ENCODE assay signal across 8 mouse cellular contexts in the genomic region with DNA sequence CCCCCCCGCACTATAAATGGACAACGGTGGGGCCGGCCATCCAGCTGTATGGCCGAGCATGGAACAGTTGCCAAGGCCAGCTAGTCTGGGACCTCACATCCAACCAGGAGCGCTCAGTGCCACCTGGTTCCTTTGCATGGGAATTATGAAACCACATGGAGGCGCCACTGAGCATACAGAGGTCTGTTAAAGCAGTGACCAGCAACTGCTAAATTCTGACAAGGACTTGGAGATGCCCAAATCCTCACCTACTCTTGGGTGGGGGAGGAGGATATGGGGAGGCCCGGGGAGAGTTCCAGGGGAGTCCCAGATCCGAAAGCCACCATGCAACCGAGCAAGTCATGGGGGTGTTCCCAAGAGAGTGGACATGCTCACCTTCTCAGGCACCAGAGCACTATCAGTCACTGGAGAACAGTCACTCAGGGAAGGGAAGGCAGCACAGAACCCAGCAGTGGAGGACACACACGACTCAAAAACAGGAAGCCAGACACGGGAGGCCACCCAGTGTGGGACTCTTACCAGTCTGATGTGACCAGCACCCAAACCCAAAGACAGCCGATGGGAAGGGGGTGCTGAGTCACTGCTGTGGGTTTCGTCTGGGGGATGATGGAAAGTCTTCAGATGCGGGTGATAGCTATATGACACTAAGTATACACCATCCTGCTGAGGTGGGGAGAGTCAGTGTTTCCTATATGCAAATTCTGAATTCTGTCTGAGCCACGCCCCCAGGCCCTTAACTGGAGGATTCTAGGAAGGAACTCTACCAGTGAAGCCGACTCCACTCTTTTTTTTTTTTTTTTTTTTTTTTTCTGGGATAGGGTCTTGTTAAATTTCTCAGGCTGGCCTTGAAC.
DNase-seq lines count a peak whose midpoint lies in the region; ATAC-seq lines count a peak whose summit lies in the region.

No protein-coding gene starts in this region.

- 74% methylated on average over 16 of the region's 16 CpGs for WGBS in embryonic facial prominence, embryonic 10.5 days

- intact Hi-C loops in left cerebral cortex, postnatal 4 days (cut with DNase I) = no loop called here
- intact Hi-C loops in left cerebral cortex, postnatal 10 days (cut with DNase I) = no loop called here

- peak; percentile 50 for DNase-seq in adrenal gland, postnatal 10 days
- DNase-seq in adrenal gland, postnatal 36 days = no peak
- DNase-seq in left cerebral cortex, postnatal 4 days = peak; percentile 71
- DNase-seq in left cerebral cortex, postnatal 10 days (ENCODE audit: extremely low spot score in 1 of 2, low spot score in 2 of 2) = no peak
- no peak for DNase-seq in embryonic facial prominence, embryonic 10.5 days (ENCODE audit: low spot score)
- no peak for DNase-seq in right cerebral cortex, adult 18-20 months
- DNase-seq in left cerebral cortex, adult 8-10 months (ENCODE audit: low spot score in 2 of 2) = no peak

- H3K36me3 ChIP-seq in embryonic facial prominence, embryonic 10.5 days (replicated peaks) = no peaks in the 10 kb centered on the region

- no peaks in the 10 kb centered on the region for H3K9me3 ChIP-seq in embryonic facial prominence, embryonic 10.5 days

- peaks cover 88% of the 10 kb centered on the region for H3K4me1 ChIP-seq in embryonic facial prominence, embryonic 10.5 days

- peaks cover 28% of the 10 kb centered on the region for H3K27me3 ChIP-seq in embryonic facial prominence, embryonic 10.5 days (replicated peaks; ENCODE audit: low read depth, poor library complexity, severe bottlenecking)

- no peak overlapping the region for H3K4me3 ChIP-seq in embryonic facial prominence, embryonic 10.5 days

- peak; percentile 24; the same call in 1 of the 2 replicates for ATAC-seq in neutrophil, adult 5-6 weeks (ENCODE audit: extremely low read depth, insufficient number of reproducible peaks, low FRiP score, poor library complexity, severe bottlenecking)

- H3K27ac ChIP-seq in embryonic facial prominence, embryonic 10.5 days (replicated peaks) = peak overlapping the region; percentile 62; the same call in 1 of the 2 replicates

Comparison
In these comparisons a context has a peak if more than half of its experiments do, and no peak if none do; other contexts are left out.
1. DNase-seq: peak in adrenal gland, postnatal 10 days (single experiment) and left cerebral cortex, postnatal 4 days (single experiment); none in adrenal gland, postnatal 36 days (0 of 2), left cerebral cortex, postnatal 10 days (0 of 2), embryonic facial prominence, embryonic 10.5 days (single experiment), right cerebral cortex, adult 18-20 months (single experiment) and left cerebral cortex, adult 8-10 months (0 of 2).